Mouse (Mus musculus): ENCODE data around the gene Yy1. TPM values are rescaled to one million over a fixed set of nuclear protein-coding genes. Genes with fewer than 3 reads are reported as not detected.
A peak's percentile ranks its signal among the peaks of the same experiment; 100 is the strongest.

Gene Yy1
- polyA plus RNA-seq, 1 experiment from 2014 or later = 17.6 TPM

- H3K4me2 ChIP-seq (ENCODE audit: low read depth) = peak overlapping the region; percentile 30
- no peak for DNase-seq (ENCODE audit: low spot score)
- no peaks in the 10 kb centered on the region for H3K36me3 ChIP-seq (ENCODE audit: control insufficient read depth, insufficient read depth, low read length)
- no peak overlapping the region for H3K27ac ChIP-seq (ENCODE audit: low read depth, low read length)
- no peak for ATAC-seq (ENCODE audit: insufficient read depth, low FRiP score, low TSS enrichment)
- WGBS = 73% methylated on average over 22 of the region's 22 CpGs
- no peaks in the 10 kb centered on the region for H3K27me3 ChIP-seq (ENCODE audit: control insufficient read depth, insufficient read depth, low read length)
- H3K9me3 ChIP-seq (ENCODE audit: control insufficient read depth, low read length) = no peaks in the 10 kb centered on the region
- H3K4me1 ChIP-seq (ENCODE audit: control insufficient read depth, insufficient read depth, low read length) = no peaks in the 10 kb centered on the region
- 0 out of 2 replicates have a peak overlapping the region, but pooled peaks have one; percentile 0 for H3K4me3 ChIP-seq (ENCODE audit: low read depth, low read length)
- H3K9ac ChIP-seq (ENCODE audit: low read length) = no peak overlapping the region; the same call in 1 of the 2 replicates
These were observed 27.7 kb upstream of the Yy1 start for GRCm38 (mm10) chr12:108764917-108765678.

GRCm38 (mm10) chr12:108765751-108766221, 27.0 kb upstream of the Yy1 start:
- Histone ChIP-seq H3K9me3 (ENCODE audit: control insufficient read depth, low read length) (no peaks in the 10 kb centered on the region), H3K4me2 (ENCODE audit: low read depth) (peak overlapping the region; percentile 30), H3K9ac (ENCODE audit: low read length) (peak overlapping the region; percentile 1), H3K27me3 (ENCODE audit: control insufficient read depth, insufficient read depth, low read length) (no peaks in the 10 kb centered on the region), H3K4me3 (ENCODE audit: low read depth, low read length) (0 out of 2 replicates have a peak overlapping the region, but pooled peaks have one; percentile 0), H3K27ac (ENCODE audit: low read depth, low read length) (no peak overlapping the region), H3K4me1 (ENCODE audit: control insufficient read depth, insufficient read depth, low read length) (no peaks in the 10 kb centered on the region), H3K36me3 (ENCODE audit: control insufficient read depth, insufficient read depth, low read length) (no peaks in the 10 kb centered on the region)
- ATAC-seq (ENCODE audit: insufficient read depth, low FRiP score, low TSS enrichment) = no peak
- WGBS = 30% methylated on average over 14 of the region's 14 CpGs
- DNase-seq (ENCODE audit: low spot score) = peak; percentile 38

GRCm38 (mm10) chr12:108766316-108766715, 26.5 kb upstream of the Yy1 start:
- Histone ChIP-seq H3K4me3 (ENCODE audit: low read depth, low read length) (no peak overlapping the region), H3K4me2 (ENCODE audit: low read depth) (0 out of 2 replicates have a peak overlapping the region, but pooled peaks have one; percentile 30), H3K9ac (ENCODE audit: low read length) (no peak overlapping the region; the same call in 1 of the 2 replicates), H3K27me3 (ENCODE audit: control insufficient read depth, insufficient read depth, low read length) (no peaks in the 10 kb centered on the region), H3K9me3 (ENCODE audit: control insufficient read depth, low read length) (no peaks in the 10 kb centered on the region), H3K4me1 (ENCODE audit: control insufficient read depth, insufficient read depth, low read length) (no peaks in the 10 kb centered on the region), H3K36me3 (ENCODE audit: control insufficient read depth, insufficient read depth, low read length) (no peaks in the 10 kb centered on the region), H3K27ac (ENCODE audit: low read depth, low read length) (no peak overlapping the region)
- 74% methylated on average over 10 of the region's 10 CpGs for WGBS
- ATAC-seq (ENCODE audit: insufficient read depth, low FRiP score, low TSS enrichment) (no peak), DNase-seq (ENCODE audit: low spot score) (no peak)

- H3K27me3 ChIP-seq (ENCODE audit: control insufficient read depth, insufficient read depth, low read length) = no peaks in the 10 kb centered on the region
- no peak overlapping the region for H3K27ac ChIP-seq (ENCODE audit: low read depth, low read length)
- no peak overlapping the region for H3K4me3 ChIP-seq (ENCODE audit: low read depth, low read length)
- no peaks in the 10 kb centered on the region for H3K4me1 ChIP-seq (ENCODE audit: control insufficient read depth, insufficient read depth, low read length)
- 65% methylated on average over 7 of the region's 7 CpGs for WGBS
- H3K36me3 ChIP-seq (ENCODE audit: control insufficient read depth, insufficient read depth, low read length) = no peaks in the 10 kb centered on the region
- DNase-seq (ENCODE audit: low spot score) (no peak), ATAC-seq (ENCODE audit: insufficient read depth, low FRiP score, low TSS enrichment) (no peak)
- no peak overlapping the region for H3K4me2 ChIP-seq (ENCODE audit: low read depth)
- H3K9ac ChIP-seq (ENCODE audit: low read length) = no peak overlapping the region
- H3K9me3 ChIP-seq (ENCODE audit: control insufficient read depth, low read length) = no peaks in the 10 kb centered on the region
These were observed 25.9 kb upstream of the Yy1 start for GRCm38 (mm10) chr12:108766866-108767265.

GRCm38 (mm10) chr12:108768196-108768854, 24.4 kb upstream of the Yy1 start:
- Histone ChIP-seq H3K27ac (ENCODE audit: low read depth, low read length) (no peak overlapping the region), H3K36me3 (ENCODE audit: control insufficient read depth, insufficient read depth, low read length) (no peaks in the 10 kb centered on the region), H3K9ac (ENCODE audit: low read length) (no peak overlapping the region), H3K9me3 (ENCODE audit: control insufficient read depth, low read length) (no peaks in the 10 kb centered on the region), H3K4me2 (ENCODE audit: low read depth) (no peak overlapping the region), H3K4me1 (ENCODE audit: control insufficient read depth, insufficient read depth, low read length) (no peaks in the 10 kb centered on the region), H3K27me3 (ENCODE audit: control insufficient read depth, insufficient read depth, low read length) (no peaks in the 10 kb centered on the region), H3K4me3 (ENCODE audit: low read depth, low read length) (no peak overlapping the region)
- no peak for ATAC-seq (ENCODE audit: insufficient read depth, low FRiP score, low TSS enrichment)
- WGBS = 85% methylated on average over 11 of the region's 11 CpGs
- DNase-seq (ENCODE audit: low spot score) = no peak

- no peaks in the 10 kb centered on the region for H3K27me3 ChIP-seq (ENCODE audit: control insufficient read depth, insufficient read depth, low read length)
- no peak overlapping the region for H3K4me3 ChIP-seq (ENCODE audit: low read depth, low read length)
- H3K9me3 ChIP-seq (ENCODE audit: control insufficient read depth, low read length) = no peaks in the 10 kb centered on the region; the same call in 1 of the 2 replicates
- H3K4me1 ChIP-seq (ENCODE audit: control insufficient read depth, insufficient read depth, low read length) = no peaks in the 10 kb centered on the region
- DNase-seq (ENCODE audit: low spot score) (no peak), ATAC-seq (ENCODE audit: insufficient read depth, low FRiP score, low TSS enrichment) (no peak)
- no peak overlapping the region for H3K9ac ChIP-seq (ENCODE audit: low read length)
- 97% methylated on average over 7 of the region's 7 CpGs for WGBS
- H3K27ac ChIP-seq (ENCODE audit: low read depth, low read length) = no peak overlapping the region
- peaks cover 2% of the 10 kb centered on the region; the same call in 1 of the 2 replicates for H3K36me3 ChIP-seq (ENCODE audit: control insufficient read depth, insufficient read depth, low read length)
- no peak overlapping the region for H3K4me2 ChIP-seq (ENCODE audit: low read depth)
These were observed 12.5 kb upstream of the Yy1 start for GRCm38 (mm10) chr12:108780108-108780877.

GRCm38 (mm10) chr12:108785161-108785560, 7.6 kb upstream of the Yy1 start:
- Histone ChIP-seq H3K9me3 (ENCODE audit: control insufficient read depth, low read length) (no peaks in the 10 kb centered on the region; the same call in 1 of the 2 replicates), H3K4me1 (ENCODE audit: control insufficient read depth, insufficient read depth, low read length) (no peaks in the 10 kb centered on the region), H3K9ac (ENCODE audit: low read length) (no peak overlapping the region), H3K27me3 (ENCODE audit: control insufficient read depth, insufficient read depth, low read length) (no peaks in the 10 kb centered on the region), H3K4me2 (ENCODE audit: low read depth) (no peak overlapping the region), H3K4me3 (ENCODE audit: low read depth, low read length) (no peak overlapping the region), H3K36me3 (ENCODE audit: control insufficient read depth, insufficient read depth, low read length) (0 out of 2 replicates have a peak, but pooled peaks cover 2% of the 10 kb centered on the region), H3K27ac (ENCODE audit: low read depth, low read length) (no peak overlapping the region)
- 92% methylated on average over 4 of the region's 4 CpGs for WGBS
- DNase-seq (ENCODE audit: low spot score) (no peak), ATAC-seq (ENCODE audit: insufficient read depth, low FRiP score, low TSS enrichment) (no peak)

- Histone ChIP-seq H3K4me1 (ENCODE audit: control insufficient read depth, insufficient read depth, low read length) (no peaks in the 10 kb centered on the region; the same call in 1 of the 2 replicates), H3K9ac (ENCODE audit: low read length) (no peak overlapping the region), H3K9me3 (ENCODE audit: control insufficient read depth, low read length) (no peaks in the 10 kb centered on the region; the same call in 1 of the 2 replicates), H3K4me3 (ENCODE audit: low read depth, low read length) (no peak overlapping the region), H3K27ac (ENCODE audit: low read depth, low read length) (no peak overlapping the region), H3K36me3 (ENCODE audit: control insufficient read depth, insufficient read depth, low read length) (0 out of 2 replicates have a peak, but pooled peaks cover 2% of the 10 kb centered on the region), H3K27me3 (ENCODE audit: control insufficient read depth, insufficient read depth, low read length) (no peaks in the 10 kb centered on the region), H3K4me2 (ENCODE audit: low read depth) (no peak overlapping the region)
- WGBS = 97% methylated on average over 2 of the region's 2 CpGs
- ATAC-seq (ENCODE audit: insufficient read depth, low FRiP score, low TSS enrichment) (no peak), DNase-seq (ENCODE audit: low spot score) (no peak)
These were observed 5.4 kb upstream of the Yy1 start for GRCm38 (mm10) chr12:108787329-108787728.
